Mouse (Mus musculus) lung, adult 2 months (tissue): ENCODE measurements around the gene Camk1d.

Experiments
- CTCF ChIP-seq: fragments of 200-500 bp; IDR thresholded peaks from 2 replicates; pipeline ENCODE4 v1.5.1; 2011; ENCODE audit warnings: mild to moderate bottlenecking, low read length, control low read depth; ENCODE audit not compliant: insufficient read depth
- POLR2A ChIP-seq: fragments of 200-500 bp; IDR thresholded peaks from 2 replicates; pipeline ENCODE4 v1.6.1; 2011; ENCODE audit warnings: low read depth, mild to moderate bottlenecking, control low read depth, low read length, borderline replicate concordance; ENCODE audit errors: extremely low read depth

DNA sequence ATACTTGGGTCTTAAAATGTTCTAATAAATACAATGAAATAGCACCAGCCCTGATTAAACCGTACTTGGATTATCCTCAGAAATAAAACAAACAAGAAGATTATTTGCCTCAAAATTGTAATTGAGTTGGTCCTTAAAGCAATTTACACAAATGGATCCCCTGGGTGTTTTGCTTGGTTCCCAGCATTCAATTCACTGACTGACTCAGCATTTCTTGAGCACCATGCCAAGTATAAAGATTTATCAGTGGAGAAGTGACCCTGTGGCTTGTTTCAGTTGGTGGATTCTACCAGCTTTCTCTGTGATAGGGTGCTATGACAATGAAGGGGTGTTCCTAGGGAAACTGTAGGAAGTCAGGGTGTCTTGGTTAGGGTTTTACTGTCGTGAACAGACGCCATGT lies 36.6 kb upstream of the Camk1d start:
- TF ChIP-seq POLR2A, result no peak
- TF ChIP-seq CTCF, result no peak
